Mouse (Mus musculus): Measurements from ENCODE around the gene Zdhhc4.

Zdhhc4 gene

DNA sequence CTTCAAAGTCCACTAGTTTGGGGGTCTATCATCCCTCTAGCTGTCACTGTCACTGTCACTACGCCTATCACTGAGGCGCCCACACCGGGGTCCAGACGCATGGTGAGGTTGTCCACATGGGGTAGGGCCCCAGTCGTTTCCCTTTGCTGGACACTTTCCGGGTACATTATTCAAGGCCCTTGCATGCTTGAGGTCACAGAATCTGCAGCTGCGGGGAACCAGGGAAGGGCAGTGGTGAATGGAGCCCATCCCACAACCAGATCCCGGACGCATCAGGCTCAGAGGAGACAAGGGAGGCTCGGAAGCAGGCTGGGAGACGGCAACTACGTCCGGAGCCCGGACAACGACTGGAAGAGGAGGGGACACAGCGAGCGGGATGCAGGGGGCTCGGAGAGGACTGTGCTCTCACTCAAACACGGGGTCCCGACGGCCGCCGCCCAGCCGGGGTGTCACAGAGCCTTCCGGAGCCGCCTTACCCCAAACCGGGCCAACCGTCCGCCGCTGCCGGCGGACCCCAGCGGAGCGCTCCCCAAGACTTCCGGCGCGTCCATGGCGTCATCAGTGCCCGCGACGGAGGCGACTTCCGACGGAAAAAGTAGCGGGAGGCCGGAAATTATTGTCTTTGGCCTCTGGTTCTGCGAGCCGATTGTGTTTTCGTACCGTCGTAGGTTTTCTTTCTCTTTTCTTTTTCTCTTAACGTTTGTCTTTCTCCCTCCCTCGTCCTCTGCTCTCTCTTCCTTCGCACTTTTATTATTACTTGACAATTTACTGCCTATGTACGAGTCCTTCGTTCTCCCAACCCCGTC lies at the start of gene Zdhhc4:
Zdhhc4 (minus strand) TSS at position 567 of the 806 bp plus-strand sequence.
- DNase-seq (ENCODE audit: low spot score) = peak; percentile 74

DNA sequence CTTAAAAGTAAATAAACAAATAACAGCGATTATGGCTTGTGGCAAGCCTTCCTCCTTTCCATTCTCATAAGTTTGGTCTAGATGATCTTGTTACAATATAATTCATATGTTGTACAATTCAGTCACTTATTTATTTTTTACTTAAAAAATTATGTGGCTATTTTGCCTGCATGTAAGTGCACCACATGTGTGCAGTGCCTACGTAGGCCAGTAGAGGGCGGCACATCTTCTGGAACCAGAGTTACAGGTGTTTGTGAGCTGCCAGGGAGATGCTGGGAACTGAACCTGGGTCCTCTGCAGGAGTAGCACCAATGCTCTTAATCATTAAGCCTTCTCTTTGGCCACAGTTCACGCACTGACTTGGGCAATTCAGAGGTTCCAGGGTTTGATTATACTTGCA lies 47.1 kb upstream of the Zdhhc4 start:
- no peak for DNase-seq (ENCODE audit: low spot score)

DNA sequence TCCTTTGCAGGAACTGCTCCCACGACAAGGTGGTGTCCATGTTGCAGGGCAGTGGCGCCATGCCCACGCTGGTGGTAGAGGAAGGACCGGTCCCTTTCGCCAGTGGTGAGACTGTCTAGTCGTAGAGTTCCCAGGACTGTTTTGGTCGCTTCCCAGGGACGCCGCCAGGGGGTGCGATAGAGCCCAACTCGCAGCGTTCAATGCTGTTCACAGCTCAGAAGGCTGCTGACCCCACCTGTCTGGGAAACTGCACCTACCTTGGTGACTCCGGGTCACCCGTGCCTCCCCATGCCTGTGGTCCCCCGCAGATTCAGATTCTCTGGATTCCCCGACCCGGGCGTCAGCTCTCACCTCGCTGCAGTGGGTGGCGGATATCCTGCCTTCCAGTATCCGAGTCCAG lies 46.2 kb upstream of the Zdhhc4 start:
- no peak for DNase-seq (ENCODE audit: low spot score)

DNA sequence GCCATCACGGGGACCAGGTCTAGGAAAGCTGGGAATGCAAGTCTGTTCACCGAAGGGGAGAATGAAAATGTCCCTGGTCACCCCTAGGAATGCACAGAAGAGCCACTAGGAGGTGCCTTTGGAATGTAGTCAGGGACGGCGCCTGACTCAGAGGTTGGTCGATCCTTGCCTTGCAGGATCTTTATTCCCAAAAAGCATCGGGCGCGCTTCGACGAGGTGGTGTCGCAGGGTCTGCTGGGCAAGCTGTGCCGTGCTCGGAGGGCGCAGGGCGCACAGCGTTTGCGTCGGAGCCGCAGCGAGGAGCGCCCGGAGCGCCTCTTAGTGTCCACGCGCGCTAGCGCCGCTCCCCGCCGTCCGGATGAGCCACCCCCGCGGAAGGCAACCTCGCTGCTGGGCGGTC lies 43.8 kb upstream of the Zdhhc4 start:
- DNase-seq (ENCODE audit: low spot score) = no peak

DNA sequence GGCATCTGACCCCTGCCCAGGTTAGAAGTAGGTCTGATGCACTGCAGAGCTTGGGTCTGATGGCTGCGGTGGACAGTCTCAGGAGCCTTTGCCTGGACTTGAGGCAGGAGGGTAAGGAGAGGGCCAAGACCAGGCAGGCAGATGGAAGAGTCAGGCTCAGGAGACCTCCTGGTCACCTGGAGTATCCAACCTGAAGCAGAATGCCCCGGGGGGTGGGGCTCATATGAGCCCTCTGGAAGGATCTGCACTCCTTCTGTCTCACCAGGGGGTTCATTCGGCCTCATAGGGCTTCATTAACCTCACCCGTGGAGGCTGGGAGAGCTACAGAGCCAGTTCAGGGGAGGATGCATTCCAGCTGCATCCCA lies 42.1 kb upstream of the Zdhhc4 start:
- no peak for DNase-seq (ENCODE audit: low spot score)

DNA sequence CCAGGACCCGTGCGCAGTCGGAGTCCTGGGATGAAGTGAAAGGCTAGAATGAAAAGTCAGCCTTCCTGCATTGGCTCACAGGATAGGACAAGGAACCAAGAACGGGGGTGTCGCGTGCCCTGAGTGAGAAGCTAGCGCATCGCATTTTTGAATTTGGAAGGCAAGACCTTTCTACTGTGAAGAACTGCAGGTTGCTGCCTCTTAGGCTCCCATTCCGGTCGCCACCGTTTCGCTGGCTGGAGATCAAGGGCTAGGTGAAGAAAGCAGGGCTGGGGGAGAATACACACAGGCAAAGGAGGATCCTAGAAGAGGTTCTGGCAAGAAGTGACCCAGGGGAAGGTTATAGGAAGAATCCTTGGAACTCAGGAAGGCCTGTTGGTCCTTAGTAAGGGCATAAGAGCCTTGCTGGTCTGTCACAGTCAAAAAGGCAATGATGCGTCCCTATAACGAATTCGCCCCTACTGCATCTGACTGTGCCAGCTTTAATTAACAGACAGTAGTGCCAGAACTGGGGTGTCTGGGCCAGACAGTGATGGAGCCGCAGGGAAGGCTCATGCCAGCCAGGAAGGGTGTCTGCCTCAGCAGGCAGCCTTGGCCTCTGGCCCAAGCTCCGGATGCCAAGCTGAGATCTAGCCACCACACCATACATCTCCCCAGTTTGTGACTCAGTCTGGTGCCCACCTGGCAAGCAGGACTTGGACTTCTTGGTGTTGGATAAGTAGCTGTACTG lies 41.5 kb upstream of the Zdhhc4 start:
- no peak for DNase-seq (ENCODE audit: low spot score)

DNA sequence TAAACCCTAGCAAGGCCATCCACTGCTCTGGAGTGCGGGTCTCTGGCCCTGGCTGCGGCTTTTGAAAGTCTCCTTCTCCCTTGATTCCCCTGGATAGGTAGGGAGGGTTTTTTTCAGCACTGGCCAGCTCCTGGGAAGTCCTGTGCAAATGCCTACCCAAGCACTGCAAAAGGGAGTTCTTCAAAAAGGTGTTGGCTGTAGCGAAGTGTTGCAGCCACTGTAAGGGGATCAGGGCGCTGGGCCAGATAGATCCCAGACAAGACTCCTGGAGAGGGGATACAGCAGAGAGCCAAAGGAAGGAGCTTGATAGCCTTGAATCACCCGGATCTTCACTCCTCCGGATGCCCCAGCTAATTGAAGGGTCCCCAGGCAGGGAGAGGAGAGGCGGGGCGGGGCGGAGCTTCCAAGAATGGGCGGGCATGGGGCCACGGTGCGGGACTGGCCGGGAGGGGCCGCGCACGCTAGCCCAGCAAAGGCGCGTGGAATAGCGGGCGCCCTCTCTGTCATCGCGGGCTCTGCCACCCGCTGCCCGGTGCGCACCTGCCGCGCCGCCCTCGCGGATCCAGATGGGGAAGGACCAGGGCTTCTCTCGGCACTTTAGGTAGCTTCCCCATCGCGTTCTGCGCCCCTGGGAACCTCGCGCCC lies 40.7 kb upstream of the Zdhhc4 start:
- no peak for DNase-seq (ENCODE audit: low spot score)

DNA sequence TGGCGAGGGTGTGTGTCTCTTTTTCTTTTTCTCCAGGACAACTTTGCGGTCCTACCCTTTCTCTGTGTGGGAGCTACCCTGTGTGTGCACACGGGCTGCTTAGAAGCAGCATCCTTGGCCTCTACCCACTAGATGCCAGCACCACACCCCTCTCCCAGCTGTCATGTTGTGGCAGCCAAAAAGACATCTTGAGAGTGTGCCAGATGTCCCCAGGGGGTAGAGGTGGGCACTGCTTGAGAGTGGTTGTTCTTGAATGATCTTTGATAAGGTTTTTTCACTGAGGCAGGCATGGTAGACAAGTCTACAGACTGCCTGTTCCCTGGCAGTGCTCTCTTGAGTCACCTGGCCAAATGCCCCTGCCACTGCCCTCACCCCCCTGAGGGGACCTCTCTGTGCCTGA lies 38.9 kb upstream of the Zdhhc4 start:
- no peak for DNase-seq (ENCODE audit: low spot score)

DNA sequence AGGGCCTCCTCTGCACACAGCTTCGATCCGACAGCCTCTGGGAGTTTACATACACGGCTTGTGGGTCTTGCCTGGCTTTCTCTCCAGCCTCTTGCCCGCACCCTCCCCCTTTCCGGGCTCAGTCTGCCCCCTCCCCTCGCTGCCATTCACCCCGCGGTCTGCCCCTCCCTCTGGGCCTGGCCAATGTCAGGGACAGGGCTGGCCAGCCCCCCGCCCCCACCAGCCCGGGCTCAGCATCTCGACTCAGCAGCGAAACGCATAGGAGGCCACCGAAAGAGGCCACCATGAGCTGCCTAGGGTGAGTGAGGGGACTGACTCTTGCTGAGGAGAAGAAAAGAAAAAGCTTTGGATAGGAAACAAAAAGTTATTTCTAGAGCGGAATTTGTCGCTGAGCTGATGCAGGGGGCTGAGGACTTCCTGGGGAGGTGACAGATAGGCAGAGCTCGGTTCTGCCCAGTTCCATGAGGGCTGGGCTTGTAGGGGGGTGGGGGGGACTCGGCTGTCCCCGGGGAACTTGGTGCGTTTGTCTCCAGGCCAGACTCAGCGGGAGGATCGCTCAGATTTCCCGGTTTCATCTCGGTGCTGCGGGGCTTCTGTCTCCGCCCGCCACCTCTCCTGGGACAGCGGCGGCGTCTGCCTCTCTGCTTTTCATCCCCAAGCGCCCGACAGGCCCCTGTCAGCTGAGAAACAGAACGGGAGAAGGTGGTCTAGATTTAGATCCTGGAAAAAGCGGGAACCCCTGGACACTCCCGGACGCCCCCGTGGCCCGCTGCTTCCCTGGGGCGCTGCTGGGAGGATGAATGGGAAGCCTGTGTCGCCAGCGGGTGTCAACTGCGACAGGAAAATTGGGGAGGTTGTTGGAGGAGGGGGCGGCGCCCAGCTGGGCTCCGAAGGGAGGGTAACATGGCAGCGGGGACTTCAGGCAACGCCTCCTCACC lies 34.9 kb upstream of the Zdhhc4 start:
- DNase-seq (ENCODE audit: low spot score) = no peak

DNA sequence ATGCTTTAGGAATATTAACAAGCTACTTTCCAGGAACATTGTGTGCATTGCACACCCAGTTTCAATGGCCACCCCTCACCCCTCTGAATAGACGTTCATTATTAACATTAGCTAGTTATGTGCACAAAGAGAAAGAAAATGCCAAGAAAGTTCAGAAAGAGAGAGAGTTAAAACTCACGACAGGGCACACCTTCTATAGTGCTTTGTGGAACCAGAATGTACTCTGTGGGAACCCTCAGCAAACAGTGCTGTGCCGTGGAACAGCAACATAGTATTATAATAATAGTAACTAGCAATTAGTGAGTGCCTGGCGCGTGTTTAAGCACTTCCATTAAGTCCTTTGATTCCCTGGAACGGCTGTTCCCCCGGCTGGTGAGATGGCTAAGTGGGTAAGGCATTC lies 32.4 kb upstream of the Zdhhc4 start:
- no peak for DNase-seq (ENCODE audit: low spot score)

DNA sequence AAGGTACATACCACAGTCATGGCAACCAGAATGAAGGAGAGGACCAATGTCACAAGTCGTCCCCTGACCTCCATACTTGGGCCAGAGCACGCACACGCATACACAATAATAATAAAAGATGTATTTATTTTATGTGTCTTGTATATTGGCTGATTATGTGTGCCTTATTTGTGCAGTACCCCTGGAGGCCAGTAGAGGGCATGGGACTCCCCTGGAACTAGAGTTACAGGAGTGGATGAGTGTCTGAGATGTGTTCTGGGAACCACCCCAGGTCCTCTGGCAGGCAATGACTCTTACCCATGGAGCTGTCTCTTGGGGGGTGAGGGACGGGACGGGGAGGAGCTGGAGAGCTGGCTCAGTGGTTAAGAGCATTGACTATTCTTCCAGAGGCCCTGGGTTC lies 30.9 kb upstream of the Zdhhc4 start:
- no peak for DNase-seq (ENCODE audit: low spot score)

DNA sequence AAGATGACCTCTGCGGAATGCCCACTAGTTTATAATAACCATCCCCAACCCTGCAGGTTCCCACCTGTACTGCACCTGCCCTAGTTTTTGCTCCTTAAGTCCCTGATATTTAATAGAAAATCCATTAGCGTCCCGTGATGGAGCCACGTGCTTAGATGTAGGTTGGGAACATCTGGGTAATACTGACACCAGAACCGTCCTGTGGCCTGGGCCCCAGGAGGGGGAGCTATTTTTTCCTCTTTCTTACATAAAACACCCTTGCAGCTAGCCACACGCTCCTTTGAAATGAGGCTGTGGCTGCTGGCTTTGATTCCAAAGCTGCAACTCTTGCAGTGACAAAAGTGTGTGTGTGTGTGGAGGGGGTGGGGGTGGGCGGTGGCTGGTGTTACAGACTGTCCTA lies 30.2 kb upstream of the Zdhhc4 start:
- DNase-seq (ENCODE audit: low spot score) = no peak

DNA sequence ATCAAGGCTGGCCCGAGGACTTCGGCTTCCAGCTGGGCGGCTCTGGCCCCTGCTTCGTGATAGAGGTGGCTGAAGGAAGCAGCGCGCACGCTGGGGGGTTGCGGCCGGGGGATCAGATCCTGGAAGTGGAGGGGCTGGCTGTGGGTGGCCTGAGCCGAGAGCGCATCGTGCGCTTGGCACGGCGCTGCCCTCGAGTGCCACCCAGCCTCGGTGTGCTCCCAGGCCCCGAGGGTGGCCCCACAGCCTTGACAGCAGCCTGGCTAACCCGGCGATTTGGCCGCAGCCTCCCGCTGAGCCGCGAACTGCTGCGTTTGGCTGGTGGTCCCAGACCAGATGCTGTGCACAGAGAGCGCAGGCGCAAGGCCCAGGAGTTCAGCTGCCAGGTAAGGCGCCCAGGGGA lies 28.5 kb upstream of the Zdhhc4 start:
- no peak for DNase-seq (ENCODE audit: low spot score)

DNA sequence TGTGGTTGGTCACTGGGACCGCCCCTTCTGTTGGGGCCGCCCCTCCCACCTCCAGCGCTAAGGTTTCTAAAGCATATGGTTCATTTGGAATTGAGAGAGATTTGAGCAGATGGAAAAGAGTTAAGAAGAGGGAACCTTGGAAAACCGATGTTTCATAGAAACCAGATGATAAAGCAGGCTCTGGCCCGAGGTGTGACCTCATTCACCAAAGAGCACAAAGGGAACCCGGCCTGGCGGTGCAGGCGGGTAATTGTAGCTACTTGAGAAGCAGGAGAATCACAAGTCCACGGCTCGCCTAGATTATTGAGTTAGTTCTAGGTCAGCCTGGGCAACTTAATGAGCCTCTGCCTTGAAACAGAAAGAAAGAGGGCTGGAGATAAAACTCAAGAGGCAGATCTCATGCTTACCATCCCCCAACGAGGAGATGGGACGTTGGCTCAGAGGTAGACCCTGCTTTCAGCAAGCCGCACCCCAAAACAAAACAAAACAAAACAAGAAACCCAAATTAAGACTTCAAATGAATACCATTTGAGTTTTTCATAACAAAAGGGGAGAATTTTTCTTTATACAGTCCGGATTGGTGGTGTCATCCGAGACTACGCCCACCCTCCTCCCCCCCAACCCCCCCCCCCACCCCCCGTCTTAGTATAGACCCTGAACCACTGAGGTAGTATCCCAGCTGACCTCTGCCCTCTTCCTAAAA lies 27.8 kb upstream of the Zdhhc4 start, which contains the start of gene Grid2ip:
Grid2ip (plus strand) TSS at position 653 of the 703 bp plus-strand sequence.
- no peak for DNase-seq (ENCODE audit: low spot score)

DNA sequence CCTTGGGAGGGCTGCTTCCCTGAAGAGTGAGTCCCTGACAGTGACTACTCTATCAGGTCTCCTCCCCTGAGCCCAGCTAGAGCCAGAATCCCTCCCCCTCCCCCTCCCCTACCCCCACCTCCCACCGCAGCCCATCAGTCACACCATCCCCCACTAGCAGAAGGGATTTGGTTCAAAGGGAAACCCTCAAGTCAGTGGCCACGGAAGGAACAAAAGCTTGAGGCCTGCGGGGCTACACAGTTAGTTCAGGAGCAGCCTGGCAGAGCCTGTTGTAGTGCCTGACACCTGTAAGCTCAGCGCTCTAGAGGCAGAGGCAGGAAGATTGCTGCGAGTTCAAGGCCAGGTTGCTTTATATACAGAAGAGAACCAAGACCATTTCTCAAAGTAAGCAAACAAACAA lies 27.0 kb upstream of the Zdhhc4 start:
- DNase-seq (ENCODE audit: low spot score) = no peak

DNA sequence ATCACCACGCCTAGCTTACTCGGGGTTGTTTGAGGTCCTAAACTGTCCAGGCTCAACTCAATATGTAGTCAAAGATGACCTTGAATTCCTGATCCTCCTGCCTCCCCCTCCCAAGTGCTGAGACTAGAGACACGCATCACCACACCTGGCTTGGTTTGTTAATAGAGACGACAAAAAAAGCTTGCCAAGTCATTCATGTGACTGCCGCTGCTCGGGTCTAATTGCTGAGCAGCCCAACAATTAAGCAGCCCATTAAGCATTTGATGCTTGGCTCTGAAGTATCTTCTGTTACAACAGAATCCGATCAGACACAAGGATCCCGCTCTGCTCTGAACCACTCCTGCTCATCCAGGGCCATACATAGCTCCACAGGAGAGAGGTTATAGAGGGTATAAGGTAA lies 17.3 kb upstream of the Zdhhc4 start:
- no peak for DNase-seq (ENCODE audit: low spot score)

DNA sequence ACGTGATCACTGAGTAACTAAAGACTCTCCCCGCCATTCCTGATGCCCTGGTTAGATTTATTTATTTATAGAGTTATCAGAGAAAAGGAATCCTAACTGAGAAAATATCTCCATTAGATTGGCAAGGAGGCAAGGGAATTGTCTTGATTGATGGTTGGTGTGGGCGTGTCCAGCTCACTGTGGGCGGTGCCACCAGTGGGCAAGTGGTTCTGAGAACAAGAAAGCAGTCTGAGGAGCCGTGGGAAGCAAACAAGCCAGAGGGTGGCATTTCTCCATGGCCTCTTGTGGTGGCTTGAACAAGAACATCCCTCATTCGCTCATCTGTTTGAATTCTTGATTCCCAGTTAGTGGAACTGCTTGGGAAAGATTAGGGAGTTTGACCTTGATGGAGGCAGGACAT lies 10.5 kb upstream of the Zdhhc4 start:
- DNase-seq (ENCODE audit: low spot score) = no peak

DNA sequence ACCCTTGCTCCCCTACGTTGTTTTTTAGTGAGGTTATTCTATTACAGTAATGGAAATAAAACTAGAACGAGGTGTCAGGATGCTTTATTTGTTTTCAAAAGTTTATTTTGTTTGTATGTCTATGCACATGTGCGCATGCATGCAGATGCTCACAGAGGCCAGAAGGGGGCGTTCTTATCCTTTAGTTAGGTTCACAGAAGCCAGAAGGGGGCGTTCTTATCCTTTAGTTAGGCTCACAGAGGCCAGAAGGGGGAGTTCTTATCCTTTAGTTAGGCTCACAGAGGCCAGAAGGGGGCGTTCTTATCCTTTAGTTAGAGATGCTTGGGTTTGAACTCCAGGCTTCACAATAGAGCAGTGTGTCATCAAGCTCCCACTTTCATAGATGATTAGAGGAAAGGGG lies 7.5 kb upstream of the Zdhhc4 start:
- no peak for DNase-seq (ENCODE audit: low spot score)

DNA sequence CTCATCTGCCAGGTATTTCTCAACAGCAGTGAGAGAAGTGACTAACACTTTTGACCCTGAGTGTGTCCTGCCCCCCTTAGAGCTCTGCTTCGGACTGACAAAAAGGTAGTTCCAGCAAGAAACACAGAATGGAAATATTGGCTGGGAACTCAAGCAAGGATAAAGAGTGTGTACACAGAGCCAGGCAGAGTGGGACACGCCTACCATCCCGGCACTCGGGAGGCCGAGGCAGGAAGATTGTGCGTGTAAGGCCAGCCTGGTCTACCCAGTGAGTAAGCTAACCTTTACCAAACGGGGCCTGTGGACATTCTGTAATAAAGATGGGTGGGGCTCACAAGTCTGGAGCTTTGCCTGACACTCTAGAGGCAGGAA lies 6.0 kb upstream of the Zdhhc4 start:
- no peak for DNase-seq (ENCODE audit: low spot score)

DNA sequence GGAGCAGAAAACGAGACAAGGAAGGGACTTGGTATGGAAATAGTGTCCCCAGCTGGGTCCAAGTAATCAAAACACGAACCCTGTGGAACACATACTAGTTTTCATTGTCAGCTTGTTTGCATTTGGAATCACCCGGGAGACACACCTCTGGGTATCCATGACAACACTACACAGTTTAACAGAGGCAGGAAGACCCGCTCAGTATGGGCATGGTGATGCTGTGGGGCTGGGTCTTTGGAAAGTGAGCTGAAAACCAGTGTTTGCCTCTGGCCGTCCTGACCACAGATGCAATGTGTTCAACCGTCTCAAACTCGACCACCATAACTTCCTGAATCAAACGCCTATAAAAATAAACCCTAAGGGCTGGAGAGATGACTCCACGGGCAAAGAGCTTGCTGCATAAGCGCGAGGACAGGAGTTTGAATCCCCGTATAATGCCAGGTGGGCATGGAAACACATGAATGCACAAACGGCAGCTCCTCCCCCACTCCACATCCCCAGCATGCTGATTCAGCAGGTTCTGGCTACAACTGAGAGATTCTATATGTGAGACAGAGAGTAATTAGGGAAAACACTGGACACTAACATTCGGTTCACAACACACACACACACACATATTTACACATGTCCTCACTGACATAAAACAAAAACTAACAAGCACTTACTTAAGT lies 5.5 kb upstream of the Zdhhc4 start:
- no peak for DNase-seq (ENCODE audit: low spot score)

DNA sequence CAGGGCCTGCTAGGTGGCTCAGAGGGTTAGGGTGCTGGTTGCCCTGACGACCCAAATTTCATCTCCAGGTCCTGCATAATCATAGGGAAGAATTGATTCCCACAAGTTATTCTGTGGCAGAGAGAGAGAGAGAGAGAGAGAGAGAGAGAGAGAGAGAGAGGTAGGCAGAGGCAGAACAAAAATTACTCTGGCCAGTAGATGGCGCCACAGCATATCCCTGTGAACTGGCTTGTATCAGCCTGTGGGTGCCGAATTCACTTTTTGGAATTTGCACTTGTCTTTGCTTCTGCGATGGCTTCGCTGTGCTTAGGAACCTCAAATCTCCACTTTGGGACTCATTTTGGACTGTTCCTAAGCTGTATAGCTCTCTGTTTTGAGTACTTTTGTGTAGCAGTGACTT lies 4.8 kb upstream of the Zdhhc4 start:
- DNase-seq (ENCODE audit: low spot score) = peak; percentile 77
